Mouse (Mus musculus) cerebellum, adult 9-10 months (tissue): ENCODE results near the gene Vsig10l.

Experiments used
- DNase-seq: peaks from one replicate; pipeline ENCODE4 v3.0.0; 2022

Vsig10l gene

GRCm38 (mm10) chr7:43463976-43464375, 1.0 kb downstream of the Vsig10l start:
- no peak for DNase-seq

DNA sequence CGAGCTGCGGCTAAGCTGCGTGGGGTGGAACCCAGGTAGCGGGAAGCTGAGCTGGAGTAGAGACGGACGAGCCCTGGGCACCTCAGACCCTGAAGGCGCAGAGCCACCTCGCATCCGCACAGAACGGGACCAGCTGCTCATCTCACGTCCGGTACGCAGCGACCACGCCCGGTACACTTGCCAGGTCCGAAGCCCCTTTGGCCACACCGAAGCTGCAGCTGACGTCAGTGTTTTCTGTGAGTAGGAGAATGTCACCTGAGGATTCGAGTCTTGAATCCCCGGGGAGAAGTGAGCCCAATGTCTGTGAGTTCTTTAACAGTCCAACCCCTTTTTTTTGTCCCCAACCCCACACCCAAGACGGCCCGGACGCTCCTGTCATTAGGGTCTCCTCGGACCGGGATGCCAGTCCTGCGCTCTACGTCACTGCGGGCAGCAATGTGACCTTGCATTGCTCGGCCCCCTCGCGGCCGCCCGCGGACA, 2.0 kb downstream of the Vsig10l start:
- DNase-seq = no peak

GRCm38 (mm10) chr7:43465344-43466098, 2.6 kb downstream of the Vsig10l start:
- peak; percentile 78 for DNase-seq

DNA sequence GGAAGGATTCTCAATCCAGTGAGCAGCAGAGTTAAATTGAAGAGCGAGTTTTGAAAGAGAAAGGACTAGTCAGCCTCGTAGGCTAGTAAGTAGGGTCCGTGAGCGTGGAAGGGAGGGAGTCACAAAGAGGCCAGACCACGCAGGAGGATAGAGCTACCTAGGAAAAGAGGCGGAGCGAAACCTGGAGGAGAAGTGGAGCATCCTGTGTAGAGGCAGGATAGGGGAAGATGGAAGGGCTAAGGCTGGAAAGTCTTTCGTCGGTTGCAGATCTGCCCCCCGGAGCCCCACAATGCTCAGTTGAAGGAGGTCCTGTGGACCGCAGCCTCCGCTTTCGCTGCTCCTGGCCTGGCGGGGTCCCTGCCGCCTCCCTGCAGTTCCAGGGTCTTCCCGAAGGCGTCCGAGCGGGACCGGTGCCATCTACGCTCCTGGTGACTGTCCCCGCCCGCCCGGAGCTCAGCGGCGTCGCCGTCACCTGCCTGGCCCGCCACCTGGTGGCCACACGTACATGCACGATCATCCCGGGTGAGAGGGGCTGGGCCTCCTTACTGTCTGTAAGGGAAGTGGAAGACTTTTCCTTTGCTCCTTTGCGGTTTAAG, 3.2 kb downstream of the Vsig10l start:
- DNase-seq = peak; percentile 78

DNA sequence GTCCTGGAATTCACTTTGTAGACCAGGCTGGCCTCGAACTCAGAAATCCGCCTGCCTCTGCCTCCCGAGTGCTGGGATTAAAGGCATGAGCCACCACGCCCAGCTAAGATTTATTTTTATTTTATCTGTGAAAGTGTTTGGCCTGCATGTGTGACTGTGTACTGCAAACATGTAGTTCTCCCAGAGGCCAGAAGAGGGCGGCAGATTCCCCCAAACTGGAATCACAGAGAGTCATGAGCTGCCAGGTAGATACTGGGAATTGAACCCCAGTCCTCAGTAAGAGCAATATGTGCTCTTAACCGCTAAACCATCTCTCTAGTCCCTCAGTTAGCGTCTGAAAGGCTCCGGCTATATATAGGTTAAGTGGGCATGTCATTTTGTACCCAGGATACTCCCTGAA, 7.4 kb downstream of the Vsig10l start:
- no peak for DNase-seq

- no peak for DNase-seq
Measured at GRCm38 (mm10) chr7:43475706-43476105, 12.8 kb downstream of the Vsig10l start.

GRCm38 (mm10) chr7:43476376-43476775, 13.4 kb downstream of the Vsig10l start:
- DNase-seq = no peak

- no peak for DNase-seq
Measured at GRCm38 (mm10) chr7:43481191-43481590, 18.2 kb downstream of the Vsig10l start.

DNA sequence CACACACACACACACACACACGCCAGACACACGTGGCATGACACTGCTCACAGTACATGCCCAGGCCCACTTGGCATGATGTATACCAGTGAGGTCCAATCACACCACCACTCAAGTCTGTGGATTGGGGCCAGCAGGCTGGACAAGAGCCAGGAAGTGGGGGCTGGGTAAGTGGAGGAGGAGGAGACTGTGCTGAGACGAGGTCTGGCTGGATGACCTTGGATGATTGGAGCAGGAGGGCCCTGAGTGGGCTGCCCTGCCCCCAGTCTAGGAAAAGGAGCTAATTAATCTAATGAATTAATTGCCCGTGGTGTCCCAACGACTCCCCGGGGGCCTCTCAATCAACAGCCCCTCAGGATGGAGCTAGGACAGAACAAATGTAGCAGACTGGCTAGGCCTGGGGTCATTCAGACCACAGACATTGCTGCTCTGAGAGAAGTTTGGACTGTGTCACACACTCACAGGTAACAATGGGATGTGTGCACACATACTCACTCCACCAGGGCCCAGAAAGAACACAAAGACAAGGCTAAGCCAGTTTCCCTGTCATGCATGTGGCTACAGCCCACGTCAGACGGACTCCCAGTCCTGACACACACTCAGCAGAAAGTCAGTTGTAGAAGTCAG, 19.3 kb downstream of the Vsig10l start:
- peak; percentile 43 for DNase-seq

- DNase-seq = peak; percentile 1
Measured at GRCm38 (mm10) chr7:43483236-43483635, 20.3 kb downstream of the Vsig10l start.

GRCm38 (mm10) chr7:43488646-43489045, 25.7 kb downstream of the Vsig10l start:
- DNase-seq = peak; percentile 66

DNA sequence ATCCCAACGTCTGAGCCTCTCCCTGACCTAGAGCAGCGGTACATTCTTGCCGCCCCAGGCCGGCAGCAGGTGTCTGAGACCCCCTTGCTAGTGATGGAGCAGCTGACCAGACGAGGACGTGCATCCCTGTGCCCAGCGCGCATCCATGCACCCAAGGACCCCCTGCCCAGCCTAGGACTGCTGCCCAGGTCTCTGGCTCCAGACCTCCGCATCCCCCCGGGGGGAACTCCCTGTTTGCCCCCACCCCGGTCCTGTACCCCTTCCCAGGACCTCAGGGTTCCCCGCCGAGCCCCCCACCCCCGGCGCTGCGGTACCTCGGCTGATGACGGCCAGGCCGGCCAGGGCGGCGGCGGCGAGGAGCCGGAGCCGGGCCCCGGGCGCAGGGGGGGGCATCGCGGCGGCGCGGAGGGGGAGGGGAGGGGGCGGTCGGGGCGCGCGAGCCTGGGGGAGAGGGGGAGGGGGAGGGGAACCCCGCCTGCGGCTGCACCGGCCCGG, 26.7 kb downstream of the Vsig10l start, which contains the start of gene Iglon5:
Gene Iglon5, minus strand, starts transcription at position 445 of the 495 bp plus-strand sequence.
- DNase-seq = no peak

DNA sequence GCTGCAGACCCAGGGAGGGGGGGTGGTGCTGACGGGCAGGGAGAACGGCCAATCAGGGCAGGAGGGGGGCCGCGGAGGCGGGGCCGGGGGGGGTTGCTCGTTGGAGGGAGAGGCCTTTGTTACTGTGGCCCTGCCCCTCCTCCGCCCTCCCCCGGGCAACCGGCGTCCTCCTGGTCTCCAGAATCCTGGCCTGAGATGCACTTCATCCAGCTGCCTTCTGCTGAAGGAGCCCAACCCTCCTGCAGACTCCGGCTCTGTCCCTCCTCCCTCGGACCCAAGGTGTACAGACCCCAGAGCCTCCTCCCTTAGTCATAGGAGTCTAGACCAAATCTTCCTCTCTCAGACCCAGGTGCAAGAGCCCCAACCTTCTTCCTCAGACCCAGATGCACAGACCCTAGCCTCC, 27.2 kb downstream of the Vsig10l start:
- DNase-seq = peak; percentile 91

GRCm38 (mm10) chr7:43490861-43491260, 27.9 kb downstream of the Vsig10l start:
- peak; percentile 50 for DNase-seq

DNA sequence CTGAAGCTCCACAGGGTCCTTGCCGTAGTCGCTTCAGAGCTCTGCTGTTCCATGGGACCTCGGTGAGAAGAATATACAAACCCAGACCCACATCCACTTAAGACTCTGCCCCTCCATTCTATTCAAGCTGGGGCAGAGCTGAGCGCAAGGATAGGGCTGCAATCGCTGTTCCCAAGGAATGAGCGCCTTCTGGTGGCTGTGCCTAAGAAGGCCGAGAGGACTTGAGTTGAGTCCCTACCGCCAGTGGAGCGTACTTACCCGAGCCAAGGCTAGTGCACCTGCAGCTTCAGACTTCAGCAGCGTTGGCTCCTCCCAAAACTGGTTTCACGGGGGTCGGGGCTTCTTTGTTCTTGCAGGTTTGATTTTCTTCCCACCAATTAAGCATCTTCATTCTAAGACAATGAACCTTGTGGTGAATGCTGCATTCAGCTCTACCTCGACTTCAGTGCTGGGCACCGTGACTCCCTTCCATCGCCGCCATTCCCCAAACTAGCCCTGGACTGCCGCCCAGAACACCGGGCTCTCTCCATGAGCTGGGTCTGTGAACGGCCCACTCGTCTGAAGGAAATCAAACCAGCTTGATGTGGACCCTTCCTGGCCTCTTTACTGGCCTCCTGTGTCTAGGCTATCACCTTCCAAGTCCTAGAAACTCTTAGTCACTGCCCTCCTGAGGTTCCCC, 32.5 kb downstream of the Vsig10l start:
- DNase-seq = peak; percentile 77

GRCm38 (mm10) chr7:43511707-43512478, 48.9 kb downstream of the Vsig10l start:
- no peak for DNase-seq

DNA sequence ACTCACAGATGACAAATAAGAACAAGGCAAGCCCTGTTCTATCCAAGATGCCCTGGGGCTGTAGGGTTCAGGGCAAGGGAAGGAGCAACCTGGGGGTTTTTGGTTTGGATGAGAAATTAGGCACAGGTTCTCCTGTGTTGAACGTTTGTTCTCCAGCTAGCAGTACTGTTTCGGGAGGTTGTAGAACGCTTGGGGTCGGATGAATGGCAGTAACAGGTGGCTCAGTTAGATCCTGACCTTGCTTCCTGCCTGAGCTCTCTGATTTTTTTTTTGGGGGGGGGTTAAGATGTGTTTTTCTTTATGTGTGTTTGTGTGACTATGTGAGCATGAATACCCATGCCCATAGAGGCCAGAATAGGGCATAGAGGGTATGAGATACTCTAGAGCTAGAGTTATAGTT, 49.6 kb downstream of the Vsig10l start:
- DNase-seq = no peak

DNA sequence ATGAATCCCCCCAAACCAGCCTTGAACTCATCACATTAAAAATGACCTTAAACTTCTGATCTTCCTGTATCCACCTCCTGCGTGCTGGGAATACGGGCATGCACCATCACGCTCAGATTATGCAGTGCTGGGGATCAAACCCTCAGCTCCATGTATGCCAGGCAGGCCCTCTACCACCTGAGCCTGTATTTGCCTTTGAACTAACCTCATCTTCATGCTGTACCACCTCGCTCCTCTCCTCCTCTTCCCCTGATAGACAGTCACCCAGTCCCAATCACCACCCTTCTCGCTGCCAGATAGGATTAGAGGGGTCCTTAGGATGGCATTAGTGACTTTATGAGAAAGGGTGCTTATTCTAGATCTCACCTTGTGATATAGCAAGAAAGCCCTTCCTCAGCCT, 52.1 kb downstream of the Vsig10l start:
- no peak for DNase-seq

DNA sequence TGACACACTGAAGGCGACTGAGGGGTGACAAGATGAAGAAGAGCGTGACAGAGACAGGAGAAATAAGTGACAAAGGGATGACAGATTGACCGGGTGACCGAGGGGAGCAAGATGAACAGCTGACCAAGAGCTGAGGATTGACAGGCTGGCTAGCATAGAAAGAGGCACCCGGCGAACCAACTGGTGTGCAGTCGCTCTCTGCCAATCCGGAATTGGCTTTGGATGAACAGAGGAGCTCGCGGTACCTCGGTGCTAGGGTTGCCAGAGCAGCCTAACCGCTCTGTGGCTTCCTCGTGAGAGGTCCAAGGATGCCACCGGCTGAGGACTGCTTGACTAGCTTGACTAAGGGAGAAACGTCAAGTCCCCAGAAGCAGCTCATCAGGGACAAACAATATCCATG, 55.4 kb downstream of the Vsig10l start:
- DNase-seq = no peak
